Mouse (Mus musculus) testis, adult 2 months (tissue): ENCODE results near the gene Nkx6-2.

Experiments used
- CTCF ChIP-seq: fragments of 200-500 bp; IDR thresholded peaks from 2 replicates; pipeline ENCODE4 v1.5.1; 2012; ENCODE audit warnings: low read depth, mild to moderate bottlenecking, inconsistent platforms, low read length, moderate library complexity; ENCODE audit not compliant: control insufficient read depth, insufficient read depth, insufficient replicate concordance
- POLR2A ChIP-seq: fragments of 200-500 bp; IDR thresholded peaks from 2 replicates; pipeline ENCODE4 v1.6.1; 2012; ENCODE audit warnings: low read depth, mild to moderate bottlenecking, inconsistent platforms, low read length, moderate library complexity; ENCODE audit not compliant: control insufficient read depth

DNA sequence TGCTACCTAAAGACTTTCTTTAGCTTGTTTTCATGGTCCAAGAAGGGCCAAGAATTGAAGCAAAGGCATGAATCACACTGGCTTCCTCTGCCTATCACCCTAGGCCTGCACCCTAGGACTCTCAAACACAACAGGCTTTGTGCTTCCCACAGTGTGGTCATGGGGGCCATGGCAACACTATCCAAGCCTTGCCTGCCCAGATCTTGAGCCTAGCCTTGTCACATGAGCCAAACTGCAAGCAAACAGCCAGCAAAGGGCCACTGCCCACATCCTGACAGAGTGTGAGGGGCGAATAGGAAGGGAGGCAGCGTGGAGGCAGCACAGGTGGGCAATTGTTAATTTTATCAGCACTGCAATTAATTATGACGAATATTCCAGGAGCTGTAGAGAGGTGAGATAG lies 9.9 kb downstream of the Nkx6-2 start:
- TF ChIP-seq CTCF, result no peak
- TF ChIP-seq POLR2A, result no peak
